Mouse (Mus musculus) heart, embryonic 15.5 days (tissue): ENCODE measurements around the gene Stambpl1. TPM values are rescaled to one million over a fixed set of nuclear protein-coding genes. Genes with fewer than 3 reads are reported as not detected.
A peak's percentile ranks its signal among the peaks of the same experiment; 100 is the strongest.

Experiments
- ATAC-seq: fragments of 200-750 bp; cut with Nextera tagmentation; replicated peaks from 2 replicates; pipeline ENCODE4 v1.8.0; 2017; ENCODE audit warnings: low read depth, moderate TSS enrichment; ENCODE audit not compliant: insufficient number of reproducible peaks, insufficient read depth, low FRiP score
- H3K27ac ChIP-seq: fragments of 300-500 bp; sonication (generic); 2 replicates; pipeline ENCODE4 v1.5.1; 2015; ENCODE audit warnings: mild to moderate bottlenecking, inconsistent platforms
- H3K27me3 ChIP-seq: fragments of 300-500 bp; sonication (generic); 2 replicates; pipeline ENCODE4 v1.6.1; 2015; ENCODE audit warnings: inconsistent platforms
- H3K36me3 ChIP-seq: fragments of 300-500 bp; sonication (generic); 2 replicates; pipeline ENCODE4 v1.6.1; 2015; ENCODE audit warnings: mild to moderate bottlenecking, inconsistent platforms
- H3K4me1 ChIP-seq: fragments of 300-500 bp; sonication (generic); replicated peaks from 2 replicates; pipeline ENCODE4 v1.6.1; 2015; ENCODE audit warnings: inconsistent platforms
- H3K4me2 ChIP-seq: fragments of 300-500 bp; sonication (generic); 2 replicates; pipeline ENCODE4 v1.6.1; 2015; ENCODE audit warnings: inconsistent platforms, mild to moderate bottlenecking, moderate library complexity
- H3K4me3 ChIP-seq: fragments of 300-500 bp; sonication (generic); 2 replicates; pipeline ENCODE4 v1.5.1; 2015; ENCODE audit warnings: mild to moderate bottlenecking, inconsistent platforms
- H3K9ac ChIP-seq: fragments of 300-500 bp; sonication (generic); 2 replicates; pipeline ENCODE4 v1.6.1; 2015; ENCODE audit warnings: mild to moderate bottlenecking, inconsistent platforms
- H3K9me3 ChIP-seq: fragments of 300-500 bp; sonication (generic); replicated peaks from 2 replicates; pipeline ENCODE4 v1.6.1; 2016; ENCODE audit warnings: inconsistent platforms
- WGBS: fragments of 180-500 bp; shearing (Covaris S2); methylation state at CpG from one replicate; pipeline ENCODE4 v1.1.7; 2015; ENCODE audit warnings: mixed read lengths; 5-methylcytosine and 5-hydroxymethylcytosine counted together
- polyA plus RNA-seq: library from polyadenylated mRNA; unstranded; fragments of >200 nt; fragmentation: Nextera tagmentation; extraction: Ambion mirVana; gene quantifications from 2 replicates; pipeline ENCODE4 v1.2.1, GENCODE M21; 2015

Gene Stambpl1
- polyA plus RNA-seq, 1 experiment from 2014 or later = 7.6 TPM

DNA sequence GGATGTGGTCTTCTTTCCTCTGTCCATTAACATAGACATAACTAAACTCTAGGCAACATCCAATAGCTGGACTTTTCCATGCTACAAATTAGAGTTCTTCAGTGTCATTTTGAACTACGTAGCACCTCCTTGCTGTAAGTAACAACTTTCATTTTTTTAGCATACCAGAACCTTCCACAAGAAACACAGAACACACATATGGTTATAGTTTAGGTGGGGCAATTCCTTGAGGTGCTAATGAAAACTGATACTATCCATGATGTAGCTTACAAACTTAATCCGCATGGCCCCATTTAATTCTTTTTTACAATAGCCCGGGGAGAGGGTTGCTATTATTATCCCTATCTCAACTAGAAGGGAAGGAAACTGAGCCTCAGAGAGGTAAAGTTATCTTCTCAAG is 18.0 kb upstream of the Stambpl1 start:
- WGBS = 39% methylated on average over 3 of the region's 3 CpGs

DNA sequence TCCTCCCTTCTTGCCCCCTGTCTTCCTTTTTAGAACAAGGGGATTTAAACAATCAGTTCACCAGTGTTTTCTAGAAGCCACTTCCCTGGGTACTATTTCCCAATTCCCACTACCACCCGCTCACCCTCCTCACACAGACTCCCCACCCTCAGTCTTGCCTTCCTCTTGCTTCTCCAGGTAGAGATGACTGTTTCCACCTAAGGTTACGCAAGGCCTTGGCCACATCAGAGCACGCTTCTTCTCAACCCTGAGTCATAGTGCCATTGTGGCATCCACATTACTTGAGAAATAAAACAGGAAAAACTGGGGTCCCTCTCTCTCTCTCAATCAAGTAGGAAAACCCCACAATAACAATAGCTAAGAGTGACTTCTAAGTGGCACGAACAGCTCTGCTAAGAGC is 12.9 kb upstream of the Stambpl1 start:
- 75% methylated on average over 4 of the region's 4 CpGs for WGBS

More for the DNA sequence above, 18.0 kb upstream of the Stambpl1 start:
- no peak overlapping the region for H3K27ac ChIP-seq
- no peaks in the 10 kb centered on the region for H3K27me3 ChIP-seq
- H3K36me3 ChIP-seq = no peaks in the 10 kb centered on the region
- no peak overlapping the region for H3K9ac ChIP-seq
- no peak overlapping the region for H3K4me2 ChIP-seq
- H3K9me3 ChIP-seq = no peaks in the 10 kb centered on the region; the same call in 1 of the 2 replicates
- peaks cover 3% of the 10 kb centered on the region; the same call in 1 of the 2 replicates for H3K4me1 ChIP-seq
- no peak for ATAC-seq
- H3K4me3 ChIP-seq = no peak overlapping the region

DNA sequence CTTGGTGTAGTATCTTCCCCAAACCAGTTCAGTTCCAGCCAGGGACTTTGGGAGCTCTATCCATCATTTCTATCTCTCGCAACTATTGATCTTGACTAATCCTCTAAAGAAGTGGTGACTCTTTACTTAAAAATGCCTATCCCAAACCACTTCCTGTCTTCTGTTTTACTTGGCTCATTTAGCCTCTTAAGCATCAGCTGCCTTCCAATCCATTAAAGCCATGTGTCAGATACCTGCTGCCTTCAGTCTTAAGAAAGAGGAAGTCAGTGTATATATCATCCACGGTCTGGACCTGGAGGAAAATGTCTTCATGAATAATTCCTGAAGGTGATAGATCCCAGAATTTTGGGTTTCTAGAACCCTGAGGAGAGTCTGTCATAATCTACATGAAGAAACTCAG is 11.7 kb upstream of the Stambpl1 start:
- Histone ChIP-seq H3K27me3 (no peaks in the 10 kb centered on the region), H3K36me3 (no peaks in the 10 kb centered on the region), H3K9me3 (no peaks in the 10 kb centered on the region), H3K4me2 (no peak overlapping the region), H3K4me1 (no peaks in the 10 kb centered on the region), H3K4me3 (no peak overlapping the region), H3K27ac (no peak overlapping the region), H3K9ac (no peak overlapping the region)
- 49% methylated on average over 2 of the region's 2 CpGs for WGBS
- ATAC-seq = no peak

More for the DNA sequence above, 12.9 kb upstream of the Stambpl1 start:
- Histone ChIP-seq H3K27me3 (no peaks in the 10 kb centered on the region), H3K9me3 (no peaks in the 10 kb centered on the region), H3K36me3 (no peaks in the 10 kb centered on the region), H3K27ac (no peak overlapping the region), H3K4me3 (no peak overlapping the region), H3K4me1 (peaks cover 2% of the 10 kb centered on the region; the same call in 1 of the 2 replicates), H3K9ac (no peak overlapping the region), H3K4me2 (no peak overlapping the region)
- ATAC-seq = no peak

DNA sequence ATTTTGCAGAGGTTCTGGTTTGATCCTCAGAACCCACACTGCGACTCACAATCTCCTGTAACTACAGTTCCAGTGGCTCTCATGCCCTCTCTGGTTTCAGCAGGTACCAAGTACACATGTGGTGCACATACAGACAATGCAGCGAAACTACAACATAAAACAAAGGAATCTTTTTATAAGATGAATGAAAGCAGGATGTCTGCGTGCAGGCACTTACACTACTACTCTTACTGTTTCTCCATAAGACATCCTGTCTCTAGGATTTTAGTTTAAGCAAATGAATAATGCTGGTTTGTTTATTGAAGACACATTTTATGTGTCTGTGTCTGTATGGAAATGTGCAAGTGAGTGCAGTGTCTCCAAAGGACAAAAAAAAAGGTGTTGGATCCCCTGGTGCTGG is 10.8 kb upstream of the Stambpl1 start:
- WGBS = 81% methylated on average over 3 of the region's 3 CpGs
- no peak overlapping the region for H3K9ac ChIP-seq
- no peaks in the 10 kb centered on the region for H3K27me3 ChIP-seq
- no peak overlapping the region for H3K4me2 ChIP-seq
- no peaks in the 10 kb centered on the region for H3K4me1 ChIP-seq
- no peaks in the 10 kb centered on the region for H3K9me3 ChIP-seq
- no peaks in the 10 kb centered on the region for H3K36me3 ChIP-seq
- H3K4me3 ChIP-seq = no peak overlapping the region
- ATAC-seq = no peak
- no peak overlapping the region for H3K27ac ChIP-seq

DNA sequence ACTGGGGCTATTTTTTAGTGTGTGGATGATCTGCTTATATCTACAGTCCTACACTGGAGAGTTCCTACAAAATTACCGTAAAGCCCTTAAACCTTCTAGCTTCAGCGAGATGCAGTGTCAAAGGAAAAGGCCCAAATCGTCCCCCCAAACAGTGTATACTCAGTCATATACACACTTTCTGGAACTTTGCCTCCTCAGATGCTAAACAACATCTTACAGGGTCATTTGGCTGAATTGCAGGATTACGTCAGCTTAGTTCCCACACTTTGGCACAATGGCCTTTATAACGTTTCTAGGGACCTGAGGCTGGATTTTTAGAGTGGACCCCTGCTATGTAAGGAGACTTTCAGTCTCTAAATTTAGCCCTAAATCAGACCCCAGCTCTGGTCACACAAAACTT is 9.5 kb upstream of the Stambpl1 start:
- Histone ChIP-seq H3K4me3 (no peak overlapping the region), H3K4me1 (no peaks in the 10 kb centered on the region), H3K27me3 (no peaks in the 10 kb centered on the region), H3K36me3 (no peaks in the 10 kb centered on the region), H3K27ac (no peak overlapping the region), H3K9me3 (no peaks in the 10 kb centered on the region), H3K9ac (no peak overlapping the region), H3K4me2 (no peak overlapping the region)
- no peak for ATAC-seq
- WGBS = 71% methylated on average over 5 of the region's 5 CpGs

DNA sequence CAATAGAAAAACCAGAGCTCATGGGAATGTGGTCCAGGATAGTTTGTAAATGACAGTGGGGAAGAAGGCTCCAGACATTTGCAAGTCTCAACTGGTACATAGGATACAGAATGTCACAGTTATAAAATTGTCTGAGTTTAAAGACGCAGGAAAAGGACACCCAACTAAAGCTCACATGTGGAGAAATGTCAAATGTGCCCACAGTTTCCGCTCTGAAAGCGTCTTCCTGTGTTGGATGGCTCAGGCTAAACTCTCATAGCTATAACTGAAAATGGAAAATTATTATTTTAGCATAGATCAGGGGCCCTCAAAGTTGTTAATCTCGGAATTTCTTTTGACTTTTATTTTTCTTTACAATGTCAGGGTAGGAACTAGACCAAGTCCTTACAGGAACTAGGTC is 5.2 kb upstream of the Stambpl1 start:
- no peak overlapping the region for H3K4me3 ChIP-seq
- no peak overlapping the region for H3K9ac ChIP-seq
- peaks cover 3% of the 10 kb centered on the region; the same call in 1 of the 2 replicates for H3K4me1 ChIP-seq
- 81% methylated on average over 4 of the region's 4 CpGs for WGBS
- no peaks in the 10 kb centered on the region for H3K9me3 ChIP-seq
- no peak overlapping the region for H3K4me2 ChIP-seq
- H3K27me3 ChIP-seq = no peaks in the 10 kb centered on the region
- no peak for ATAC-seq
- H3K36me3 ChIP-seq = no peaks in the 10 kb centered on the region
- H3K27ac ChIP-seq = no peak overlapping the region

DNA sequence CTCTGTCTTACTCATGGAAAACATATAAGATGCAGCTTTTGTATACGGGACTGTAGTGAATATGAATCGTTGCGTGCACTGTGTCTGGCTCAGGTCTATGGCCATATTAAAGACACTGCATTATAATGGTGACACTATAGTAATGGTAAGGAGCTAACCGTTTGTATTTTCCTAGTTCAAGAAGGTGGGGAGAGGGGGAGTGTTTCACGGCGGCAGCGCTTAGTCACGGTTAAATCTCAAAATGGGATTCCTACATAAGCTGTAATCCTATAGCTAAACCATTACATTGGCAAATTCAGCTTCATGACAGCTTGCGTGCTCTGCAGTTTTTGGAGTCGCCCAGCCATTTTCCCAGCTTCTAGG is 403 bp upstream of the Stambpl1 start:
- H3K4me1 ChIP-seq = peaks cover 8% of the 10 kb centered on the region; the same call in 1 of the 2 replicates
- H3K4me2 ChIP-seq = peak overlapping the region; percentile 95
- ATAC-seq = no peak
- H3K36me3 ChIP-seq = no peaks in the 10 kb centered on the region
- 35% methylated on average over 10 of the region's 10 CpGs for WGBS
- no peaks in the 10 kb centered on the region for H3K27me3 ChIP-seq
- peak overlapping the region; percentile 73 for H3K4me3 ChIP-seq
- H3K9me3 ChIP-seq = no peaks in the 10 kb centered on the region
- no peak overlapping the region for H3K27ac ChIP-seq
- peak overlapping the region; percentile 59 for H3K9ac ChIP-seq

DNA sequence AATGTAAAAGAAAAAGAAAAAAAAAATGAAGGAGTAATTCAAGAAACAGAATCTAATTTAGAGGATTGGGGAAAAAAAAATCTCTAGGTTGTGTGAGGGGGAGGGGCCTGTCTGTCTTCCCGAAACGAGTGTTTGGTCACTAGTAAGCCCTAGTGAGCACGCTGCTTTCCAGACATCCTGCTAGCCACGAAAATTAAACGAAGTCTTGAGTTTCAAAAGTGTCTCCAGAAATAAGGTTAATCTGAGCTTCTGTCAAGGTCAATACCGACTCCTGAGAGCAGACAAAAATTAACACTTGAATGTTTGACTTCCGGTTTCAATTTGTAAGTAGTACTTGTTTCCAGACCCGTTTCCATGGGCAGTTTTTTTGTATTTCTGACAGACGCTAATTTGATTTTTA is 1.1 kb downstream of the Stambpl1 start:
- peak overlapping the region; percentile 59; the same call in 1 of the 2 replicates for H3K9ac ChIP-seq
- peak overlapping the region; percentile 95 for H3K4me2 ChIP-seq
- no peaks in the 10 kb centered on the region for H3K9me3 ChIP-seq
- ATAC-seq = no peak
- H3K27me3 ChIP-seq = no peaks in the 10 kb centered on the region
- no peak overlapping the region for H3K27ac ChIP-seq
- WGBS = 6% methylated on average over 9 of the region's 9 CpGs
- H3K4me1 ChIP-seq = peaks cover 8% of the 10 kb centered on the region; the same call in 1 of the 2 replicates
- peak overlapping the region; percentile 73 for H3K4me3 ChIP-seq
- no peaks in the 10 kb centered on the region for H3K36me3 ChIP-seq

DNA sequence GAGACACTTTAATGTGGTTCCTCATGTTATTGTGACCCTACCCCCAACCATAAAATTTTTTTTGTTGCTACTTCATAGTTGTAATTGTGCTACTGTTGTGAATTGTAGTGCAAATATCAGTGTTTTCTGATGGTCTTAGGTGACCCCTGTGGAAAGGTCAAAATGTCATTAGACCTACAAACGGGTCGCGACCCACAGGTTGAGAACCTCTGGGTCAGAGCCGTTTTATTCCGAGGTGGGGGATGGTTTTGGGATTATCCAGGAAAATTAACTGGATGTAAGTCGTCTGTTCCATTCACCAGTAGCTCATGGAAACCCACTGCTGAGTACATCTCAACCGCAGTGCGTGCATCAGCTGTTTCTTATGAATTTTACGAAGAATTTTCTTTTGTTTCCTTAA is 1.7 kb downstream of the Stambpl1 start:
- no peak for ATAC-seq
- Histone ChIP-seq H3K36me3 (no peaks in the 10 kb centered on the region), H3K9ac (no peak overlapping the region), H3K4me2 (peak overlapping the region; percentile 95), H3K4me1 (peaks cover 8% of the 10 kb centered on the region; the same call in 1 of the 2 replicates), H3K4me3 (peak overlapping the region; percentile 73), H3K27ac (no peak overlapping the region), H3K27me3 (no peaks in the 10 kb centered on the region), H3K9me3 (no peaks in the 10 kb centered on the region)
- 68% methylated on average over 9 of the region's 9 CpGs for WGBS

DNA sequence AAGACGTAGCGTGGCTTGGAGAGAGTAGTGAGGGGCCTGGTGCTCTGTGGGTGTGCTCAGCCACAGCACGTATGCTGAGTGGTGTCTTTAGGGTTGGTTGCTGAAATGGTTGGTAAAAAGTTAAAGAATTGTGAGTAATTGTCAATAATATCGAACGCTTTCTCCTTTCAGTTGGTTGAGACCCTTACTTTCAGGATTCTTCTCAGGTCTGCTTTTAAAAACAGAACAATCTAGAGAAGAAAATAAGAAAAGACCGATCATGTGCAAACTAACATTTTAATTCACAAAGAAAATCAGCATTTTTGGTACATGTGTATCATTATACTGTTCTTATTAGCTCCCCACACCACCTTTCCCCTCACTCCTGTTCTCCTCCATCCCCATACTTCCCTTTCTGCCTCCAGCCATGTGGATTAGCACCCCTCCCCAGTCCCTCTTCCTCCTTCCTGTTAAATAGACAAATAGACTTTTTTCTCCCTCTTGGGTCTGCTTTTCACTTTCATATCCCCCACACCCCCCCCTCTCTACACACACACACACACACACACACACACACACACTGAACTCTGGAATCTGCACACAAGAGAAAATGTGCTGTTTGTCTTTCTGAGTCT is 2.2 kb downstream of the Stambpl1 start:
- H3K4me2 ChIP-seq = peak overlapping the region; percentile 95
- H3K27me3 ChIP-seq = no peaks in the 10 kb centered on the region
- H3K4me3 ChIP-seq = no peak overlapping the region
- no peak for ATAC-seq
- no peak overlapping the region for H3K9ac ChIP-seq
- no peaks in the 10 kb centered on the region for H3K36me3 ChIP-seq
- no peak overlapping the region for H3K27ac ChIP-seq
- 95% methylated on average over 6 of the region's 6 CpGs for WGBS
- H3K9me3 ChIP-seq = no peaks in the 10 kb centered on the region
- peaks cover 8% of the 10 kb centered on the region; the same call in 1 of the 2 replicates for H3K4me1 ChIP-seq

DNA sequence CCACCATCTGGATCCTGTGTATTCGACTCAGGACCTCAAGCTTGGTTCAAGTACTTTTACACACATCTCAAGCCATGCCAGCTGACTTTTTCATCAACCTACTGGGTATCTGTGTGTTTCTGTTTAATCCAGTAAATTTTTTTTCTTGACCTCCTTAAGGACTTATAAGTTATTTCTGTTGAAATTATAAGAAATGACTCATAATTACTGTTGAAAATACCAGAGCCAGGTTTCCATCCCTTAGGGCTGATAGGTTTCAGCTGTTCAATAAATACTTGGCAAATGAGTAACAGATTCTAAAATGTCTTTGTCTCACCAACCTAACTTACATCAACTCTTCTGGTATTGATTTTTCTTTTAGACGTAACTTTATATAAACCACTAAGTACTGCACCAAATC is 3.0 kb downstream of the Stambpl1 start:
- no peak overlapping the region for H3K4me2 ChIP-seq
- no peaks in the 10 kb centered on the region for H3K36me3 ChIP-seq
- peaks cover 8% of the 10 kb centered on the region; the same call in 1 of the 2 replicates for H3K4me1 ChIP-seq
- no peak overlapping the region for H3K27ac ChIP-seq
- no peak overlapping the region for H3K9ac ChIP-seq
- no peaks in the 10 kb centered on the region for H3K27me3 ChIP-seq
- no peaks in the 10 kb centered on the region for H3K9me3 ChIP-seq
- ATAC-seq = no peak
- H3K4me3 ChIP-seq = no peak overlapping the region
- WGBS = 70% methylated on average over 2 of the region's 2 CpGs

DNA sequence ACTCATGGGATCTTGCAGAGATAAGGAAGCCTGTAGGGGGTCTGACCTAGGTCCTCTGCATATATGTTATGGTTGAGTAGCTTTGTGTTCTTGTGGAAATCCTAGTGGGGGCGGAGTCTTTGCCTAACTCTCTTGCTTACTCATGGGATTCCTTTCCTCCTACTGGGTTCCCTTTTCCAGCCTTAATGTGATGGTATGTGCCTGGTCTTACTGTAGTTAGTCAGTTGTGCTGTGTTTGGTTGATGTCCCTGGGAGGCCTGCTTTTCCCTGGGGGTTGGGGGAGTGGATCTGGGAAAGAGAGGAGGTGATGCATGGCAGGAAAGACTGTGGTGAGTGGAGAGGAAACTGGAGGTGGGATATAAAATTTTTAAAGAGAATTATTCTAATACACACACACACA is 6.0 kb downstream of the Stambpl1 start:
- H3K4me1 ChIP-seq = 0 out of 2 replicates have a peak, but pooled peaks cover 3% of the 10 kb centered on the region
- no peaks in the 10 kb centered on the region for H3K36me3 ChIP-seq
- 100% methylated on average over 1 of the region's 1 CpGs for WGBS
- no peak overlapping the region for H3K4me3 ChIP-seq
- no peak overlapping the region for H3K27ac ChIP-seq
- H3K9me3 ChIP-seq = no peaks in the 10 kb centered on the region
- no peaks in the 10 kb centered on the region for H3K27me3 ChIP-seq
- H3K4me2 ChIP-seq = no peak overlapping the region
- no peak overlapping the region for H3K9ac ChIP-seq
- no peak for ATAC-seq
